Mouse (Mus musculus) intestine, embryonic 16.5 days (tissue): ENCODE results near the gene Rnf6. TPM values are rescaled to one million over a fixed set of nuclear protein-coding genes. Genes with fewer than 3 reads are reported as not detected.

Experiments
- ATAC-seq: fragments of 200-750 bp; cut with Nextera tagmentation; 2 replicates; pipeline ENCODE4 v1.8.0; 2017; ENCODE audit warnings: moderate TSS enrichment, moderate library complexity
- H3K27ac ChIP-seq: fragments of 300-500 bp; sonication (generic); 2 replicates; pipeline ENCODE4 v1.5.1; 2014; ENCODE audit warnings: mild to moderate bottlenecking, low read length
- H3K27me3 ChIP-seq: fragments of 300-500 bp; sonication (generic); replicated peaks from 2 replicates; pipeline ENCODE4 v1.6.1; 2014; ENCODE audit warnings: low read length, control low read depth, mixed read lengths; ENCODE audit not compliant: control insufficient read depth, insufficient read depth
- H3K36me3 ChIP-seq: fragments of 300-500 bp; sonication (generic); 2 replicates; pipeline ENCODE4 v1.6.1; 2014; ENCODE audit warnings: low read length, control low read depth; ENCODE audit not compliant: control insufficient read depth, insufficient read depth
- H3K4me1 ChIP-seq: fragments of 300-500 bp; sonication (generic); 2 replicates; pipeline ENCODE4 v1.6.1; 2014; ENCODE audit warnings: low read length, control low read depth, mixed read lengths; ENCODE audit not compliant: control insufficient read depth, insufficient read depth
- H3K4me2 ChIP-seq: fragments of 300-500 bp; sonication (generic); 2 replicates; pipeline ENCODE4 v1.6.1; 2014; ENCODE audit warnings: low read depth, low read length, control low read depth
- H3K4me3 ChIP-seq: fragments of 300-500 bp; sonication (generic); 2 replicates; pipeline ENCODE4 v1.5.1; 2014; ENCODE audit warnings: mild to moderate bottlenecking, low read length
- H3K9ac ChIP-seq: fragments of 300-500 bp; sonication (generic); 2 replicates; pipeline ENCODE4 v1.6.1; 2014; ENCODE audit warnings: low read depth, low read length
- H3K9me3 ChIP-seq: fragments of 300-500 bp; sonication (generic); 2 replicates; pipeline ENCODE4 v1.6.1; 2016; ENCODE audit warnings: low read length, control low read depth; ENCODE audit not compliant: control insufficient read depth
- WGBS: fragments of 180-500 bp; shearing (Covaris S2); extraction: QIAGEN DNeasy Blood & Tissue Kit; methylation state at CpG from one replicate; pipeline ENCODE4 v1.1.7; 2014; 5-methylcytosine and 5-hydroxymethylcytosine counted together
- polyA plus RNA-seq: library from polyadenylated mRNA; unstranded; fragments of >200 nt; fragmentation: Nextera tagmentation; extraction: Ambion mirVana; gene quantifications from 2 replicates; pipeline ENCODE4 v1.2.1, GENCODE M21; 2015

Gene Rnf6
- 53.0 and 56.0 TPM in 2 replicates for polyA plus RNA-seq

DNA sequence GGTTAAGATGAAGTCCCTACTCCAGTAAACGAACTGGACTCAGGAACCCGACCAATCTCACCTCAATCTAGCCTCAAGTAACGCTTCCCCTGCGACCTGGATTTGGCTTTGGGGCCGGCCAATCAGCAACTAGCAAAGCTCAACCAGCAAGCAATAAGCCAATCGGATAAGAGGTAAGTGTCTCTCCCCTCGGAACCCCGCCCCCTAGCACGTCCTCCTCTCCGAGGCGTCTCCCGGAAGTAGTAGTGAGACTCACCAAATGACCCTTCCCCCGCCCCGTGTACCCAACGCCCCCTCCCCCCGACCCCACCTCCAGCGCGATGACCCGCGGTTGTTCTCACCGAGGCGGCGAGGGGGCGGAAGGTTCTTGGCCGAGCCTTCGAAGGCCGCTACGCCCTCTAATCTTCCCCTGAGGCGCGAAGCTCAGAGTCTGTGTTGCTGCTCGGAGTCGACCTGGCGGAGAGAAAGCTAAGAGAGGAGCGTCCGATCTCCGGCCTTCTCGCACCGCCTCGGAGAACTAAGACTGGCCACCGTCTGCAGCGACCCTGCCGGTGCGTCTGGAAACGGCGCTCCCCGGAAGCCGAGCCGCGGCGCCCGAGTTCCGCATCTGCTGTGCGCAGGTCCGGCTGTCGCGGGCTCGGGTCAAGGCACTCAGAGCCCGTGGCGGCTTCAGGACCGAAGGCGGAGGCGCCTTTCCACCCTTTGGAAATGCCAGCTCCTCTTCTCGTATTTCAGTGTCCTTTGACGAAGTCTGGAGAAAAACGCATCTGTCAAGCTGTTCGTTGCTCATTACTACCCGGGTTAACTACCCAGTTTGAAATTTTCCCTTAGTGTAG is at the start of gene Rnf6:
TSS of gene Rnf6 (minus strand) at position 677 of the 836 bp plus-strand sequence.
- H3K9me3 ChIP-seq: no peaks in the 10 kb centered on the region
- under 1% methylated on average over 67 of the region's 67 CpGs for WGBS
- peak; percentile 100 for ATAC-seq

DNA sequence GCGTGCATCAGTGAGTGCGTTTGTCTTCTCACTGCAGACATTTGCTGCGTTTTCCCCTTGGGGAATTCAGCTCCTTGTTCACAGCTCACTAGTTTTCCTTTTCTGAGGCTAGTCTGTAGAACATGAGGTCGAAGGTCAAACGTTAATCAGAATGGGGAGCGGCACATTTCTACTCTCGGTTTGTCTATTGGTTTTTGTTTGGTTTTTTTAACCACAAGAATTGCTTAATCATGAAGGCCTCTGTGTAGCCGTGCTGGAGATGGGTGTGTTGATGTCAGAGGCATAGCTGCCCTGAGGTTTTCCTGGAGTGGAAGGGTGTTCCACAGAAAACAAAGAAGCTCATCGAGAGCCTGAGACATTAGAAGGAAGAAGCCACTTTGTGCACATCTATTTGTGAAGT is 49.2 kb upstream of the Rnf6 start:
- Histone ChIP-seq H3K9ac (no peak overlapping the region), H3K4me1 (no peaks in the 10 kb centered on the region), H3K4me2 (no peak overlapping the region), H3K4me3 (no peak overlapping the region), H3K36me3 (no peaks in the 10 kb centered on the region), H3K9me3 (no peaks in the 10 kb centered on the region), H3K27me3 (no peaks in the 10 kb centered on the region), H3K27ac (no peak overlapping the region)
- 80% methylated on average over 9 of the region's 9 CpGs for WGBS
- 0 out of 2 replicates have a peak, but pooled peaks have one; percentile 18 for ATAC-seq

More for the DNA sequence above, at the start of gene Rnf6:
- peaks cover 9% of the 10 kb centered on the region for H3K4me1 ChIP-seq
- H3K9ac ChIP-seq: peak within 1 kb of the TSS; percentile 93
- H3K27me3 ChIP-seq: no peaks in the 10 kb centered on the region
- H3K36me3 ChIP-seq: no peaks in the 10 kb centered on the region
- H3K27ac ChIP-seq: peak within 1 kb of the TSS; percentile 100
- H3K4me3 ChIP-seq: peak within 1 kb of the TSS; percentile 88
- H3K4me2 ChIP-seq: peak within 1 kb of the TSS; percentile 67

DNA sequence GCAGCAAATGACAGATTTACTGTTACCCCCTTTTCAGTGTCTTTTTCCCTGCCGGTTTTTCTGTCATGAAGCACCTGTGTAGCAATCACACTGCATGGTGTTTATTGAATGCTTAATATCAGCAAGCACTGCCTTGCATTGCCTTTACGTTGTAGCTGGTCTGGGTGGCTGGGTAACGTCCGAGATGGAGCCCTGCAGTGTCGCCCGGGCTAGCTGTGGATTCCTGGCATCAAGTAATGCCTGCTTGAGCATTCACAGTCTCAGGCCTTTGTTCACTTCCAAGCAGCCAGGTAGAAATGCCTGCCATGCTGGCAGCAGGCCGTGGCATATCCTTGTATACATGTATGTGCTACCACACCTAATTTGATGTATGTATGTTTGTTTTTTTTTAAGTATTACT is 46.4 kb upstream of the Rnf6 start:
- 88% methylated on average over 7 of the region's 7 CpGs for WGBS
- Histone ChIP-seq H3K4me3 (no peak overlapping the region), H3K36me3 (no peaks in the 10 kb centered on the region), H3K4me2 (no peak overlapping the region), H3K4me1 (no peaks in the 10 kb centered on the region), H3K27ac (no peak overlapping the region), H3K9ac (no peak overlapping the region), H3K9me3 (no peaks in the 10 kb centered on the region), H3K27me3 (no peaks in the 10 kb centered on the region)
- ATAC-seq: no peak

GRCm38 (mm10) chr5:146265934-146266591 is 44.7 kb upstream of the Rnf6 start:
- Histone ChIP-seq H3K27ac (no peak overlapping the region), H3K4me2 (no peak overlapping the region), H3K9ac (no peak overlapping the region), H3K27me3 (no peaks in the 10 kb centered on the region), H3K36me3 (no peaks in the 10 kb centered on the region), H3K4me1 (no peaks in the 10 kb centered on the region), H3K9me3 (no peaks in the 10 kb centered on the region), H3K4me3 (no peak overlapping the region)
- WGBS: 80% methylated on average over 4 of the region's 6 CpGs
- ATAC-seq: no peak

DNA sequence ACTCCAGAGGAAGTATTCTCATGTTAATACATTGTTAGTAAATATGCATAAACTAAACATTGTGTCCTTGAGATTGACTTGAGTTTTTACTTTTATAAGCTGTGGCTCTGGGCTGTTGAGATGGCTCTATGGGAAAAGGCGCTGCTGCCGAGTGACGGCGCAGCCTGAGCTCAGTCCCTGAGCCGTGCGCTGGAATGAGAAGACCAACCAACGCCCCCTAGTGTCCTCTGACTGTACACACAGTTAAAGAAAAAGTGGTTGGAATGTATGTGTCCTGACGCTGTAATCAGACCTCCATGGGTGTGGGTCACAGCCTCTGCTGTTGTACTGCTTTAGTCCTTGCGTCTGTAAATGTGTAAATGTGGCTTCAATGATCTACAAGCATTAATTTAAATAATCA is 38.6 kb upstream of the Rnf6 start:
- Histone ChIP-seq H3K9ac (no peak overlapping the region), H3K4me3 (no peak overlapping the region), H3K36me3 (0 out of 2 replicates have a peak, but pooled peaks cover 4% of the 10 kb centered on the region), H3K4me2 (no peak overlapping the region), H3K9me3 (no peaks in the 10 kb centered on the region), H3K27me3 (no peaks in the 10 kb centered on the region), H3K4me1 (no peaks in the 10 kb centered on the region), H3K27ac (no peak overlapping the region)
- WGBS: 57% methylated on average over 9 of the region's 9 CpGs
- no peak for ATAC-seq

GRCm38 (mm10) chr5:146253644-146254043 is 32.3 kb upstream of the Rnf6 start:
- 69% methylated on average over 5 of the region's 5 CpGs for WGBS
- H3K9ac ChIP-seq: no peak overlapping the region
- no peak for ATAC-seq
- 0 out of 2 replicates have a peak, but pooled peaks cover 4% of the 10 kb centered on the region for H3K36me3 ChIP-seq
- H3K27me3 ChIP-seq: no peaks in the 10 kb centered on the region
- no peak overlapping the region for H3K27ac ChIP-seq
- H3K4me3 ChIP-seq: no peak overlapping the region
- no peak overlapping the region for H3K4me2 ChIP-seq
- H3K4me1 ChIP-seq: peaks cover 19% of the 10 kb centered on the region
- no peaks in the 10 kb centered on the region for H3K9me3 ChIP-seq

- H3K36me3 ChIP-seq: 0 out of 2 replicates have a peak, but pooled peaks cover under 1% of the 10 kb centered on the region
- no peaks in the 10 kb centered on the region for H3K27me3 ChIP-seq
- no peak overlapping the region for H3K4me2 ChIP-seq
- no peaks in the 10 kb centered on the region for H3K9me3 ChIP-seq
- no peak overlapping the region for H3K4me3 ChIP-seq
- peak overlapping the region; percentile 50 for H3K27ac ChIP-seq
- no peak overlapping the region for H3K9ac ChIP-seq
- peak; percentile 31 for ATAC-seq
- WGBS: 52% methylated on average over 5 of the region's 5 CpGs
- peaks cover 20% of the 10 kb centered on the region for H3K4me1 ChIP-seq
Observed at GRCm38 (mm10) chr5:146251663-146252429, 30.5 kb upstream of the Rnf6 start.

DNA sequence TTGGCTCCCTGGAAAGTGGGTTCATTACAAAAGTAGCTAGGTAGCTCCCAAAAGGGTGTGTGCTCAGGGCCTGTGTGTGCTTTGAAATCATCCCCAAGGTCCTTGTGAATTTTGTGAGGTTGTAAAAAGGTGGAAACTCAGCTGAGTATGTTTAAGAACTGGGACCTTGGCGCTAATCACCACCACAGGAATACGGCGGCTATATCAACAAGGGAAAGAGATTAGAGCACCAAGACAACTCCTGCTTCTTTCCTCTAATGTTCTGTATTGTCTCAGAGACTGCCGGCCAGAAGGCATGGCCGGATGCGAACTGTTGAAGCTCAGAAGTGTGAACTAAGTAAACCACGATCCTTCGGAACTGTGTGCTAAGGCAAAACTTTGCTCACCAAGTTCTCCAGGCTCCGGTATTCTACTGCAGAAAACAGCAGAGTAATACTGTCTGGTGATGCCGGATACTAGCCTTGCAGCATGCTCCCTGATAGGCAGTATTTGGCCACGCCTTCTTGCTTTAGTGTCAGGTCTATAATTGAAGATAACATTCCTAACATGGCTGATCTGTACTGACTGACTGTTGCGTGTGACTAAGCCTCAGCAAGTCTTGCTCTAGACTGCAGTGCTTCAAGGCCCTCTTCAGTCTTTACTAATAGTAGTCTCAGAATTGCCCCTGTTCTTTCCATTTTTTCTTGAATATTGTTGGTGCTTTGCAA is 29.2 kb upstream of the Rnf6 start:
- Histone ChIP-seq H3K4me1 (peaks cover 21% of the 10 kb centered on the region), H3K36me3 (no peaks in the 10 kb centered on the region), H3K27me3 (no peaks in the 10 kb centered on the region), H3K9me3 (no peaks in the 10 kb centered on the region), H3K27ac (peak overlapping the region; percentile 17; the same call in 1 of the 2 replicates), H3K4me3 (no peak overlapping the region), H3K4me2 (peak overlapping the region; percentile 1; the same call in 1 of the 2 replicates), H3K9ac (no peak overlapping the region)
- peak; percentile 91 for ATAC-seq
- WGBS: 53% methylated on average over 12 of the region's 12 CpGs
